Mouse (Mus musculus) layer of hippocampus, adult 18-20 months (tissue): ENCODE measurements around the gene Rasal2. TPM values are rescaled to one million over a fixed set of nuclear protein-coding genes. Genes with fewer than 3 reads are reported as not detected.

ENCODE experiments used
- DNase-seq, 2 experiments: peaks; one replicate each; pipeline ENCODE4 v3.0.0; 2022; ENCODE audit warnings: low spot score in 2 of 2
- total RNA-seq, 2 experiments: library from RNA; stranded (reverse); gene quantifications; 2 replicates each; pipeline ENCODE4 v1.2.3; 2021

Gene Rasal2
- total RNA-seq, 2 experiments from 2014 or later, result 79.0 to 80.8 TPM

GRCm38 (mm10) chr1:157343519-157343918, 68.9 kb downstream of the Rasal2 start:
- DNase-seq, result no peak

- DNase-seq, result no peak
These were observed 77.6 kb downstream of the Rasal2 start for GRCm38 (mm10) chr1:157334834-157335233.

- no peak for DNase-seq
These were observed 84.3 kb downstream of the Rasal2 start for GRCm38 (mm10) chr1:157328068-157328467.

DNA sequence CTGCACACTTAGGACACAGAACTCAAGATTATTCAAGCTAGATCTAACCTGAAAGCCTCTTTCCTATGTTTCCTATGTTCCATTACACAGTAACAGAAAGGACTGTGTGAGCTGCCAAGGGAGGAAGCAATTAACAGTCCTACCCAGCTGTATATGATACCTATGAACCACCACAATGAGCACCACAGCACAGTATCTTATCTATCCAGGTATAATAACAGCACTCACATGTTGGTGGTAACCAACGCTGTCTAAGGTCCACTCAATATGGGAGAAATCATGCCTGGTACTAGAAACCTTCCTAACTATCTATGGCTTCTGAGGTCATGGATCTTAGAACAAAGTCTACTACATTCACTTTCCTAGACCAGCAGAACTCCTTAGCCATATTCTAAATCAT, 89.3 kb downstream of the Rasal2 start:
- no peak for DNase-seq

GRCm38 (mm10) chr1:157318896-157319295, 93.5 kb downstream of the Rasal2 start:
- no peak for DNase-seq

GRCm38 (mm10) chr1:157301266-157301665, 111.1 kb downstream of the Rasal2 start:
- no peak for DNase-seq

- no peak for DNase-seq
These were observed 112.8 kb downstream of the Rasal2 start for GRCm38 (mm10) chr1:157299559-157299958.

DNA sequence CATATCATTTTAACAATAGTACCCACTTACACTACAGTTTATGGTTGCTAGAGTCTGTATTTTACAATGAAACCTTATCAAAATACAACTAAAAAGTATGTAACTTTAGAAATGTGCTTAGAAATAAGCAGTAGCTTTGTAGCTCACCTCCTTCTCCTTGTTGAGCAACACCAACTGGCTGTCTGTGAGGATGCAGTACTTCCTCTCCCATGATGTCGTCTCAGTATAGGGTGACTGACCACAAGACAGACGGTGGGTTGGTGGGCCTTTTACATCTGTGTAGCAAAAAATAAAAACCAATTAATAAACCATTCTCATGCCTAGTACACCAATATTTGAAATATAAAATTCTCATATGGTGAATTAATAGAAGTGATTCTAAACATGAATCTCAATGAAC, 113.4 kb downstream of the Rasal2 start:
- DNase-seq, result no peak

DNA sequence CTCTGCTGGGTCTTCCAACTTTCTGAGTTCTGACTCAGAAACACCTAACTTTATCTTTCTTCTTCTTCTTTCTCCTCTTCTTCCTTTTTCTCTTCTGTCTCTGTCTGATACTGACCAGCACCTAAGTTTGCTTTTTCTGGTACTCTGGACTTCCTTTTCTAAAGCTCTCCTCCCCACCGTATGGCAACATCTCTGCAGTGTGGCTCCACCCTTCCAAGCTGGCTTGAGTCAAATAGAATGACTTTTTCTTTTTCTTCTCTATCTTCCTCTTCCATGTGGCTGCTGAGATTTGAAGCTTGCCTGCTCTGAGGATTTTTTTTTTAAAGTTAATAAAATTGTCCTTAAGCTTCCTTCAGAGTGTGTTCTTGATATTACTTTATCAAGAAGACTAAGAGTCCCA, 115.3 kb downstream of the Rasal2 start:
- no peak for DNase-seq

DNA sequence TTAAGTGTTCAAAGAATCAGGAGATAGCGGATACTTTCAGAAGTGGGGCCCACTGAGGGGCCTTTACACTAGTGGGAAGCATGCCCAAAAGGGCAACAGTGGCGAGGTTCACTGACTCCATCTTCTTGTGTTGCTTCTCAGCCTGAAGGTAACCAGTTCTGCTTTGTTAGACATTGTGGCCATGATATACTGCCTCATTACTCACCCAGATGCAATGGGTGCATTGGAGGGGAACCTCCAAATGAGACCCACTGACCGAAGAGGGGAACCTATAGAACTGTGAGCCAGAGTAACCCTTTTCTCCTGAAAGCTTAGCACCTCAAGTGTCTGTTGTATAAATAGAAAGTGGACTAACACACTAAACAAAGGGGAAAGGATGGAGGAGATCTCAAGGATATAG, 116.5 kb downstream of the Rasal2 start:
- no peak for DNase-seq

GRCm38 (mm10) chr1:157290173-157290572, 122.2 kb downstream of the Rasal2 start:
- no peak for DNase-seq

DNA sequence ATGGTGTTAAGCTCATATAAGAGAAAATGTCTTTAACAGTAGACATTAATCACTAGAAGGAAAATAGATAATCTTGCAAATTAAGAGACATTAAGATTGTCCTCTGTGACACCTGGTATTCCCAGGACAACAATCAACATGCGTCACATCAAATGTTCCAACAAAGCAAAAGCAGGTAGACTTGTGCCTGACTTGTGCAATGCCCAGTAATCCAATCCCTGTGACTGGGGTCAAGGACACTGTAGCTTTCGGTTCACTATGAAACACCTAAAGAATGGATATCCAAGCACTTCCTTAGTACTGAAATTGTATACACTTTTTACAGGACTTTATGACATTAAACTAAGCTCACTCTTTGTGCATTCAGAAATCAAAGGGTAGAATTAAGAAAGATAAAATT, 123.1 kb downstream of the Rasal2 start:
- no peak for DNase-seq

DNA sequence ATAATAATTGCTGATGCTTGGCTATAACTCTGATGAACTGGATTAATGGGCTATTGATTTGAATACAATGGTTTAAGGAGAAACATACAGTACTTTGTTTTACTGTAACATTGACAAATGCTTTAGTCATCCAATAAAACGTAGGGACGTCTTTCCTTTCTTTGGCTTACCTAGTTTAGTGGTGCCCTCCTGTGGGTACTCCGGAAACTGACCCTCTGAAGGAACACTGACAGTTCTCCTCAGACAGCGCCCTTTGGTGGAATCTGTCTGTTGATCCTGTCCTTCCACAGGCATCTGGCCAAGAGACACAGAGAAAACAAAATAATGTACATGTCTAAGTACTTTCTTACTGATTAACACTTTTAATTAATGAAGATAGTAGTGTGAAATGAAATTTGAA, 125.8 kb downstream of the Rasal2 start:
- peak in 1 of 2 experiments; percentile 53 for DNase-seq

- no peak for DNase-seq
These were observed 127.0 kb downstream of the Rasal2 start for GRCm38 (mm10) chr1:157285366-157285765.

- DNase-seq, result peak in 1 of 2 experiments; percentile 42
These were observed 131.6 kb downstream of the Rasal2 start for GRCm38 (mm10) chr1:157280781-157281180.

DNA sequence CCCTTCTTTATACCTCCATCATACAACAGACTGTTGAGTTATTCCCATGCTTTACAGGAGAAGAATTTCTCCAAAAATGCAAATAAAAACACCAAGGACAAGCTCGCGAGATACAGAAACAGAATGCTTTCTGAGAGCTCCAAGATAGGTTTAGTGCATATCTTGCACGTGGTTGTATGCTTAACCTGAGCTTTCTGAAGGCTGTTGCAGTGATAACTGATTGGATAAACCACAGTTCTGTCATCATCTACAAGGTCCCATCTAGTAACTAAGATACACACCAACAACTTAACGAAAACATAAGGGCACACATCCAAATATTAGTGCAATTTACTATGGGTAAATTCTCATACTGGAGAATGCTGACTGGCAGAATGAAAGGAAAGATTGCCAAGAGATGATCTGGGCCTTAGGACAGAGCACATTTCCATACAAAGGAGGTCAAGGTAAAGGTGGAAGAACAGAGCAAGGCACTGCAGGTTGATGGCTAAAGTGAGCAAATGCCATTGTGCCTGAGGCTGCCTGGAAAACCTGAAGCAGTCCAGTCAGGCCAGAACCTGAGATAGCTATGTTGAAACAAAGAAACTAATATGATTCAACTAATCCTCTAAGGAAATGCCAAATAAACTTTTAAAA, 136.6 kb downstream of the Rasal2 start:
- no peak for DNase-seq

DNA sequence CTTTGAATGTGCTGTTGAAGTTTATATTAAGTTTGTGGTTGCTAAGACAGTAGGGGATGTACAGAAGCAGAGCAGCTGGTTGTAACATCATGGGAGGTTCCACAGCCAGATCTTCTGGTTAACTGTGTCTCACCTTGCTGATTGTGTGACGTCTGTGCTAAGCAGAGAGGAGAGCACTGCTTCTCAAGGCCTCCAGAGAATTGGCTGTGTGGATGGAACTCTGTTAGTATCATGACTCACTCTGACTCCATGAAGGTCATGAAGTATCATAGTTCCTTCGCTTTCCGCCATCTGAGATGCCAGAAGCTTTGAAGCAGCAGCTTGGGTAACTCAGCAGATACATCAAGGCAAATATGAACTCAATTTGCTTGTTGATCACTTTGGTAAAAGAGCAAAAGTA, 144.5 kb downstream of the Rasal2 start:
- no peak for DNase-seq

DNA sequence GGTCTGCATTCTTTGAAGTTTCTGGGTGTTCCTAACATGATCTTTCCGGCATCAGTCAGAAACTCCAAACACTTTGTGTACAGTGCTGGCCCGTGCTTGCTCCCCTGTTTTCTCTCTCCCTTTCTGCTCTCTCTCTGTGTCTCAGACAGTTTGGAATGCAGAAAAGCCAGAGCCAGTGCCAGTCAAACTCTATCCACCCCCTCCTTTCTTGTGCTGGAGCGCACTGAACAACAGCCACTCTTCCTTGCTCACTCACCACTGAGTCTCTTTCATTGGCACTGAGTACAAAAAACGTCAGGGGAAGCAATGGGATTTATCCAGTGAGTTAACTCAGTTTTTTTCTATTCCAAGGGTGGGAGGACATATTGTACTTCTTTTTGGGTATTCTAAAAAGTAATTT, 155.8 kb downstream of the Rasal2 start:
- peak in 1 of 2 experiments; percentile 68 for DNase-seq

DNA sequence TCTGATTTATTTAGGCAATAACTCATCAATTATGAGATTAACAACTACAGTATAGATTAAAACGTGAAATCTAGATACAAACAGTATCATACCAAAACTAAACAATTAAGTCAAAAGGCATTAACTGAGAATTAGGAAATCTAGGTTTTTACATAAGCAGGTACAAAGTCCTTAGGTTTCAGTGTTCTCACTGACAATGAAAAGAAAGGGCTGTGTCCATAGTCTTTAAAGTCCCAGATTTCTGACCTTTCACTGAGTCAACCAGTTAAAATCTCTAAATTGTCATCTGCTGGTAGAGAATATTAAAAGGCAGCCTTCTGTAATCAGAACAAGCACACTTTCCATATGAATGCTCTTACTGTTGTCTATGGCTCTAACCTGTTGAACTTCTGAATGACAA, 156.6 kb downstream of the Rasal2 start:
- no peak for DNase-seq

- peak in 1 of 2 experiments; percentile 53 for DNase-seq
These were observed 158.6 kb downstream of the Rasal2 start for GRCm38 (mm10) chr1:157253600-157254490.

DNA sequence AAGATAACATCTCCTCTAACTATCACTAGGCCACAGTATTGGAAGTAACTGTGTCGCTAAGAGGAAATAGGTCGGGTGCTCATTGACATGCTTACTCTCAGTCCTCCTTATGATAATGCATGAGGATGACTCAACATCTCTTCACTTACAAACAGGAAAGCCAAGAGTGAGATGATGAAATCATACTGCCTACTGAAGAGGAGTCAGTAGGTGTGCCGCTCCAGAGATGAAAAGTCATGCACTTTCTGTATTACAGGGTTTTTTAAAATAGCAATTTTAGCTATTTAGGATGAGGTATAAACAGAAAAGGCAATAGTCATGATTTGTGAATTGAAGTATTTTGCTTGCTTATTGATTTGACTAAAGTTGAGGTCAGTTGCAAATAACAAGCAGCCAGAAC, 164.3 kb downstream of the Rasal2 start:
- DNase-seq, result no peak

GRCm38 (mm10) chr1:157247341-157247740, 165.1 kb downstream of the Rasal2 start:
- DNase-seq, result no peak

DNA sequence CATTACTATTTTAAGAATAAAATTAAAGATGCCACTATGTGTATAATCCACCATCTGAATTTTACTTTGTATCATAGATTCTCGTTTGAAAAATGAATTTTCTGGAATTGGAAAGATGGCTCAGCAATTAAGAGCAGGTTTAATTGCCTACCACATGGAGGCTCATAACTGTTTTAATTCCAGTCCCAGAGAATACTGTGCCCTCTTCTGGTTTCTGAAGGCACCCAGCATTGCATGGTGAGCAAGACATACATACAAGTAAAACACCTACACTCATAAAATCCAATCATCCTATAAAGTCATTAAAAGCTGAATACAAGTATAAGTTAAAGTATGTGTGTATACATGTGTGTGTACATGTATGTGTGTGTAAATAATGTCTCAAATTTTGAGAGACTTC, 165.6 kb downstream of the Rasal2 start:
- DNase-seq, result no peak
